Mouse (Mus musculus): ENCODE measurements at regions not wholly inside any gene's neighbourhood (a gene's known extent, or its start where the extent isn't known, plus 50 kb on each side); places are given as distances from the start of the nearest gene placed in this dataset.

- no peak for DNase-seq (ENCODE audit: low spot score in 2 of 2)
Measured at GRCm38 (mm10) chr1:92341846-92342540, 131.7 kb downstream of the Ndufa10 start.

- no peak for DNase-seq (ENCODE audit: low spot score in 2 of 2)
Measured at GRCm38 (mm10) chr1:92340644-92341043, 133.0 kb downstream of the Ndufa10 start.

GRCm38 (mm10) chr1:92338589-92338988 is 135.1 kb downstream of the Ndufa10 start:
- DNase-seq (ENCODE audit: low spot score in 2 of 2), result no peak

DNA sequence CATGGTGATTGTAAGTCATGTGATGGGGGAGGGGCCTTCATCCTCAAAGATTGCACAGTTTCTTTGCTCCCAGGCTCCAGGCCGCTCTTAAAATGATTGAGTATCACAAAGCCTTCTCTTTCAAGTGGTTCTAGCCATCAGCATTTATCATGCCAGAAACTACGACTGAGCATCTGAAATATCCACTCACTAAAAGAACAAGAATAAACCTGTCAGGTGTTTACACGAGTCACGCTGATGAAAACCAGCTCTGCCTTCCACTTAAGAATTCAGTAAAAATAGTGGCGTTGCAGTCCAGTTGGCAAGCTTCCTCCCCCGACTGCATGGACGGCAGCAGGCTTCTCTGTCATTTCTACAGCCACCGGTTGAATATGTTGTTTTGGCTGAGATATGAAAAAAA is 136.2 kb downstream of the Ndufa10 start:
- DNase-seq (ENCODE audit: low spot score in 2 of 2), result no peak

- DNase-seq (ENCODE audit: low spot score in 2 of 2), result no peak
Measured at GRCm38 (mm10) chr1:92332248-92332584, 136.7 kb upstream of the Hdac4 start.

DNA sequence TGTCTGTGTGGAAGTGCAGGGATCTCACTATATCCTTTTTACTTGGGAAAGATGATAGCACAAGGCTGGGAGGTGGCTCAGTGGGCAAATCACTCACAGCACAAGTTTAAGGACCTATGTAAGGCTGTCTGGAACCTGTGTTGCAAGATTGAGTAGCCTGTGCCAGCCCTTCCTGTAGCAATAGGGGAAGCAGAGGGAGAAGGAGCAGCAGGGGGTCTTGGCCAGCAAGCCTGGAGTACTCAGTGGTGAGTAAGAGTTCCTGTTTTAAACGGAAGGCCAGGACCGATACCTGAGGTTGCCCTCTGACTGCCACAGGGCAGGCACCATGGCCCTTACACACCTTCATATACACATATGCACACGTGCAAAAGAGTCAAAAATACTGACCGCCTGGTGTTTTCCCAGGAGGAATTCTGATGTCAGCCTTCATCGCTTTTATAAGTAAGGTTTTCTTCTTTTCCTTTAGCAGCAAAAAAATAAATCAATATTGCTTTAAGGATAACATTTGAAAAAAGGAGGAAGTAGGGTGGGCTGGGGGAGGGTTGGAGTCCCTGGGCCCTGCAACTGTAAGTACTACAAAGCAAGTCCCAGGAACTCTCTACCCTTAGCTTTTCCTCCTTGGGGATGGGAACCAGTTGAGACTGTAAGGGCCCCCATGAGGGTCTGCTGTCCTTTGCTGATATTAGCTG is 136.2 kb upstream of the Hdac4 start:
- no peak for DNase-seq (ENCODE audit: low spot score in 2 of 2)

- no peak for DNase-seq (ENCODE audit: low spot score in 2 of 2)
Measured at GRCm38 (mm10) chr1:92330181-92330580, 134.7 kb upstream of the Hdac4 start.

- DNase-seq (ENCODE audit: low spot score in 2 of 2), result no peak
Measured at GRCm38 (mm10) chr1:92329491-92329890, 134.0 kb upstream of the Hdac4 start.

GRCm38 (mm10) chr1:92327141-92327540 is 131.6 kb upstream of the Hdac4 start:
- DNase-seq (ENCODE audit: low spot score in 2 of 2), result no peak

DNA sequence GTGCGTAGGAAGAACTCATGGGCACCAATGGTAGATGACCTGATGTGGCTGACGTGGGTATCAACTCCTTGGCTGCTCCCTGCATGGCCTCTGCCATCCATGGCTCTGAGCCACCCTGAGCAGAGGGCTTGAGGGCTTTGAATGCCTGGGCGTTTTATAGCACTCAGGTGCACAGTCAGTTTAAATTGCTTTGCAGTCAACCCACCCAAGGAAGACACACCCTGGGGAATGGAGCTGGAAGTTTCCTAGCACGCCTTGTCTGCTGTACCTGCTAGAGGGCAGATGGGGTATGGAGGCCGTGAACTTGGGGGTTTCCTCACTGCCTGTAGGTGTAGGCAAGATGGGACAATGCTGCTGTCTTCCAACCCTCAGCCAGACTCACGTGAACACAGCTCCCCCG is 129.8 kb upstream of the Hdac4 start:
- DNase-seq (ENCODE audit: low spot score in 2 of 2), result no peak

DNA sequence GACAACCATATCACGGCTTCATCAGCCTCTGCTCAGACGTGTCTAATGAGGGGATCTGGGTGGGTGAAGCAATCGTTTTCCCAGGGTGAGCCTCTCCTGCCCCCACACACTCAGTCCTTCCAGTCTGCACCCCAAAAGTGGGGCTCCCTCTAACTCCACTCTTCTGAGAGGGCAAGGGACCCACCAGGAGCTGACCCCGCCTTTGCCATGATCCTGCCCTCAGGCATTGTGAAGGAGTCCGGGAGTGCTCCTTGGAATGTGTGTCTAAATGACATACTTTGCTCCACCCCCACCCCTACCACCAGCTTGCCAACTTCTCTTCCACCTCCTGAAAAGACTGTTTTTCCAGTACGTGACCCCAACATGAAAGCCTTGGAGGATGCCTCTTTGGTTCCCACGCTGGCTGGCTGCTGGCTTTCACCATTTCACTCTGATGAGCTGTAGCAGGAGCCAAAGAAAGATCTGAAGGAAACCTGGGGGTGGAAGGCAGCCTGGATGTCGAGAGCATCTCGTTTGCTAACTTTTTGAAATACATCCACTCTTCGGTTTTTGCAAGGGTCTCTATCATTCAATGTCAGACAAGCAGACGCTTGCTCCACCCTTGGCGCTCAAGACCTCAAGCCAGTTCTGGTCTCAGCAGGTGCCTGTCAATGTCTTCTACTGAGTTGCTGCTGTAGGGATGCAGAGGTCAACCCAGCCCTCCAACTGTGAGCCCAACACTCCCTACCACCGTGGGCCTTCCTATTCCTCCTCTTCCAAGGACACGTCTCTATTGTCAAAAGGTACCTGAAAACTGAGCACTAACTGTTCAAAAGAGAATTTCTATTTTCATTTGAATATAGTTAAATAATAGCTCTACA is 128.8 kb upstream of the Hdac4 start:
- DNase-seq (ENCODE audit: low spot score in 2 of 2), result no peak

- DNase-seq (ENCODE audit: low spot score in 2 of 2), result no peak
Measured at GRCm38 (mm10) chr1:92317131-92317530, 121.6 kb upstream of the Hdac4 start.

GRCm38 (mm10) chr1:92316191-92316723 is 120.8 kb upstream of the Hdac4 start:
- no peak for DNase-seq (ENCODE audit: low spot score in 2 of 2)

DNA sequence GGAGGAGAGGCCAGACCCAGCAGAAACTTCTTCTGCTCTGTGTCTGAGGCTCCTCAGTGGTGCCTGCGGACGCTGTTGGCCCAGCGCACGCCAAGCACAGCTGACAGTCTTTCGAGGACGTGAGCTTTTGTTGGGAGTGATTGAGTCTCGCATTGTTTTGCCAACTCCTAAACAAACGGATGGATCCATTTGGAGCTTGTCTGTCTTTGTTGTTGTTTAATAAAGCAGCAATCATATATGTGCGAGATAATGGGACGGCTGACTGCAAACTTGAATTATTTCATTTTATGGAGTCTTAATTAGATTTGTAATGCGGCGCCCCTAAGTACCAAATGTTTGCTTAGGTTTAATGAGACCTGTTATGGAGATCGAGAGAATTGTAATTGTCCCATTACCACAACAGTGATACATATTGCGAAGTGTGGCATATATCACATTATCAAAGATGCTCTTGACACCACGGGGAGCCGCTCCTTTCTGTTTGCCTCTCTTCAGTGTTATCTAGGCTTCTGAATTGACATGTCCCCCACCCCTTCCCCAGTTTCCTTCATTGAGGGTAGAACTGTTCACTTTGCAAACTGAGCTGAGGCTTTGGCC is 117.6 kb upstream of the Hdac4 start:
- no peak for DNase-seq (ENCODE audit: low spot score in 2 of 2)

- DNase-seq (ENCODE audit: low spot score in 2 of 2), result no peak
Measured at GRCm38 (mm10) chr1:92309883-92310282, 114.4 kb upstream of the Hdac4 start.

DNA sequence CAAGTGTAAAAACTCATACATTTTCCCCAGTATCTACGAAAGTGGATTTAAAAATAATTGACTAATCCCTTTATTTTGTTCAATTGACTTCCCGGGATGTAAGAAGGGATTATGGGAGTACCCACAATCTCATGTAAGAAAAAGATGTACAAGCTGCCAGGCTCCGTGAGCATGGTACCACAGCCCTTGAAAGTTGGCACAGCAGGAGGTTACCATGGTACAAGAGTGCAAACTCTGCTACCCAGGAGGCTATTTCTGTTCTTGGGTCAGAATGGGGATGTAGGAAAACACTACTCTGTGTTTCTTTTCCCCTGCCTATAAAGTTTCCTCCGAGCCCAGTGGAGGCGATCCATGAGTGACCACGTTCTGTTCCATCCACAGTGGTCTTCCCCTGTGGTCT is 113.9 kb upstream of the Hdac4 start:
- no peak for DNase-seq (ENCODE audit: low spot score in 2 of 2)

- DNase-seq (ENCODE audit: low spot score in 2 of 2), result no peak
Measured at GRCm38 (mm10) chr1:92308537-92308936, 113.0 kb upstream of the Hdac4 start.

DNA sequence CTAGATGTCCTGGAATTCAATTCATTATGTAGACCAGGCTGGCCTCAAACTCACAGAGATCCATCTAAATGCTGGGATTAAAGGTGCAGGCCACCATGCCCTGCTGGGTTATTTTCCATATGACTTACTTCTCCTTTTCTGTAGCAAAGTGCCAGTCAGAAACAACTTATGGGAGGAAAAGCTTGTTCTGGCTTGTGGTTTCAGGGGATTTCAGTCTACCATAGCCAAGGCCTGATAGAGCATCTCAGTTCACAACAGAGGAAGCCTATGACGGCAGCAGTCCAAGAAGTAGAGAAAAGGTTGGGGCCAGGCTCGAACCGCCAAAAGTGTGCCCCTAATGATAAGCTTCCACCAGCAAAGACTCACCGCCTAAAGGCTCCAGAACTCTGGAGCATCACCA is 110.5 kb upstream of the Hdac4 start:
- no peak for DNase-seq (ENCODE audit: low spot score in 2 of 2)

DNA sequence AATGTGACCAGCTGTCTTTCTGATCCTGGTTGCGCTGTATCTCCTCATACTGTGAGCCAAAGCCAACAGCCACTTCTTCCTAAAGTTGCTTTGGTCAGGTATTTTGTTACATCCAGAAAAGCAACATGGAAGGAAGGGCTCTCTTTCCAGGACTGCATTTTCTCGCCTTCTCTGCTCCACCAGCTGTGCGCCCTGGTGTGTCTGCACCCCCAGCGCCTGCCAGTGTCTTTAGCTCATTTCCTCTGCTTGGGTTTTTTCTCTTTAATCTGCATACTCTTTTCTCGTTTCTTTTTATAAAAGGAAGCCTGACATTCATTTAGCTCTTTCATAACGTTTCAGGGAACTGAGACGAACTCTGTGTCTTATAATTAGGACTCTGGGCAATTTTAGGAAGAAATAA is 103.5 kb upstream of the Hdac4 start:
- no peak for DNase-seq (ENCODE audit: low spot score in 2 of 2)

DNA sequence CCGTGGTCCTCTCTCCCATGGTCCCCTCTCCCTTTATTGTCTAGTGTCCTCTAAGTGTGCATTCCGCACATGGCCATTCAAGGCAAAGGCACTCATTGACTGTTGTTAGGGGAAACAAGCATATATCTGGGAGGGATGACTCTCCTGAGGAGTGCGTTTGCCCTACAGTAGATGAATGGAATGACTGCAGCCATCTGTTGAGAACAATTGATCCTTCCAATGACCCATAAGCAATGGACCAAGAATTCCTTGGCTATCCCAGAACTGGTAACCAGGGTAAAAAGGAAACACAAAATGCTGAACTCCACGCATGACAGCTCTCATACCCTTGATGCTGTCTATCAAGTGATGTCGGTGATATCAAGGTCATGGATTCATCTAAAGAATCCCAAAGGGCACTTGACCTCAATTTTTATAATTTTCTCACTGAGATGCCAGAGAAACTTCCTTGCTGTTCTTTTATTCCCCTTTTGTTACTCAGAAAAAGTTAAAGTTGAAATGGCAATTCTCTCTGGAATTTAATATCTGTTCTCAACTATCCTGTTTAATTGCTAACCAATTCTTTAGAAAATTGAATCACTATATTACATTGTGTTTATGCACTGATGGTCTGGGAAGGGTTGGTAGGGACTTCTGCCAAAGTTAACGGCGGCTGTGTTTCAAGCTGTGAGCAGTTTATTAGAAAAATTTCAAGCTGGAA is 97.3 kb upstream of the Hdac4 start:
- DNase-seq (ENCODE audit: low spot score in 2 of 2), result no peak

DNA sequence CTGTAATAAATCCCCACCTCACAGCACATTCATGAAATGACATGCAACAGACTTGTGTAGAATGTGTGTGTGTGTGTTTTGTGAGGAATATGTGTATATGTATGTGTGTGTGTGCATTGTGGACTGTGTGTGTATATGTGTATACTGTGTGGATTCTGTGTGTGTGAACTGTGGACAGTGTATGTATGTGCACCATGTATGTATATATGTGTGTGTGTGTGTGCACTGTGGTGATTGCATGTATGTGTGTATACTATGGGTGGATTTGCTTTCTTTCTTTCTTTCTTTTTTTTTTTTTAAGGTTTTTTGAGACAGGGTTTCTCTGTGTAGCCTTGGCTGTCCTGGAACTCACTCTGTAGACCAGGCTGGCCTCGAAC is 91.5 kb upstream of the Hdac4 start:
- DNase-seq (ENCODE audit: low spot score in 2 of 2), result no peak

All from layer of hippocampus, postnatal 10 days (tissue).